Mouse (Mus musculus) liver, embryonic 12.5 days (tissue): ENCODE results near the gene Mst1. TPM values are rescaled to one million over a fixed set of nuclear protein-coding genes. Genes with fewer than 3 reads are reported as not detected.

Experiments used
- ATAC-seq: fragments of 200-750 bp; cut with Nextera tagmentation; 2 replicates; pipeline ENCODE4 v1.8.0; 2017; ENCODE audit warnings: moderate number of reproducible peaks, mild to moderate bottlenecking, moderate library complexity
- H3K27ac ChIP-seq: fragments of 300-500 bp; sonication (generic); 2 replicates; pipeline ENCODE4 v1.5.1; 2016; ENCODE audit warnings: mild to moderate bottlenecking
- H3K27me3 ChIP-seq: fragments of 300-500 bp; sonication (generic); replicated peaks from 2 replicates; pipeline ENCODE4 v1.6.1; 2016; ENCODE audit warnings: mild to moderate bottlenecking, moderate library complexity
- H3K36me3 ChIP-seq: fragments of 300-500 bp; sonication (generic); 2 replicates; pipeline ENCODE4 v1.6.1; 2016; ENCODE audit warnings: mild to moderate bottlenecking, moderate library complexity
- H3K4me1 ChIP-seq: fragments of 300-500 bp; sonication (generic); 2 replicates; pipeline ENCODE4 v1.6.1; 2016
- H3K4me2 ChIP-seq: fragments of 300-500 bp; sonication (generic); 2 replicates; pipeline ENCODE4 v1.6.1; 2016; ENCODE audit warnings: mild to moderate bottlenecking, moderate library complexity
- H3K4me3 ChIP-seq: fragments of 300-500 bp; sonication (generic); 2 replicates; pipeline ENCODE4 v1.5.1; 2016; ENCODE audit warnings: mild to moderate bottlenecking, moderate library complexity
- H3K9ac ChIP-seq: fragments of 300-500 bp; sonication (generic); 2 replicates; pipeline ENCODE4 v1.6.1; 2016; ENCODE audit warnings: mild to moderate bottlenecking, moderate library complexity
- H3K9me3 ChIP-seq: fragments of 300-500 bp; sonication (generic); replicated peaks from 2 replicates; pipeline ENCODE4 v1.6.1; 2016; ENCODE audit warnings: mild to moderate bottlenecking, moderate library complexity
- WGBS: fragments of 180-500 bp; shearing (Covaris S2); methylation state at CpG from one replicate; pipeline ENCODE4 v1.1.7; 2016; ENCODE audit not compliant: insufficient replicate concordance; 5-methylcytosine and 5-hydroxymethylcytosine counted together
- polyA plus RNA-seq: library from polyadenylated mRNA; unstranded; fragments of >200 nt; fragmentation: Nextera tagmentation; extraction: Ambion mirVana; gene quantifications from 2 replicates; pipeline ENCODE4 v1.2.1, GENCODE M21; 2016

The Mst1 gene
- polyA plus RNA-seq, 1 experiment from 2014 or later: 15.7 TPM

DNA sequence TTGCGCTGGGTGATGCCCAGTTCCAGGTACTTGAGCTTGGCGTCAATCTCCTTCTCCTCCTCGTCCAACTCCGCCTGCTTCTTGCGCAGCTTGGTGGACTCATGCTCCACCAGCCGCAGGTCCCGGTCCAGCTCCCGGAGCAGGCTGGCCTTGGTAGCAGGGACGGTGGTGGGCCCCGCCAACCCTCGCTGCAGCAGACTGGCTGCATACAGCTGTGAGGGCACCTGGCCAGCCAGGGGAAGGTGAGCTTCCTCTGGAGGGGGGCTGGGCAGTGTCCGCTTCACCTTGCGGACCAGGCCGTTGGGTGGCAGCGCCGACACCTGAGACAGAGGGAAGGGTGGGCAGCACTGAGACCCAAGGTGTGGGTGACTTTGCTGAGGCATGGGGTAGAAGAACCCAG, 27.6 kb downstream of the Mst1 start:
- Histone ChIP-seq H3K27ac (no peak overlapping the region), H3K9me3 (no peaks in the 10 kb centered on the region), H3K4me1 (peaks cover 62% of the 10 kb centered on the region), H3K9ac (no peak overlapping the region), H3K4me2 (no peak overlapping the region), H3K27me3 (peaks cover 38% of the 10 kb centered on the region), H3K4me3 (no peak overlapping the region), H3K36me3 (peaks cover 6% of the 10 kb centered on the region)
- ATAC-seq: no peak
- 89% methylated on average over 16 of the region's 16 CpGs for WGBS

DNA sequence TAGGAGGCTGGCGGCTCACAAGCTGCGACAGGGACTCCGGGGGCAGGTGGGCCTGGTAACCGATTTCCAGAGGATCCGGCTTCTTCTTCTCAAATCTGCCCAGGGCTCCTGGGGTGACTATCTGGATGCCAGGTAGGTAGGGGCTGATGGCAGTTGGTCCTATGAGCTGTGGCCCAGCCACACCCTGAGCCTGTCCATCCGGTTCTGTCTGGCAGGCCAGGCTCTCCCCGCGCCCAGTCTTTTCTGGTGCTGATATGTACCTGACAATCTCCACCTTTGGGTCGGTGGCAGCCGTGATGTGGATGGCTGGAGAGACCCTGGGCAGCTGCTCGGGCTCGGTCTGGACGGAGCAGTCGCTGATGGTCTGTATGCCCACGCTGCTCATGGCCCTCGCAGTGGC, 29.9 kb downstream of the Mst1 start:
- peaks cover 61% of the 10 kb centered on the region for H3K27me3 ChIP-seq
- 68% methylated on average over 16 of the region's 16 CpGs for WGBS
- 0 out of 2 replicates have a peak overlapping the region, but pooled peaks have one; percentile 37 for H3K4me3 ChIP-seq
- H3K4me2 ChIP-seq: peak overlapping the region; percentile 66
- ATAC-seq: no peak
- H3K27ac ChIP-seq: no peak overlapping the region
- H3K9me3 ChIP-seq: no peaks in the 10 kb centered on the region
- peaks cover 39% of the 10 kb centered on the region for H3K4me1 ChIP-seq
- H3K36me3 ChIP-seq: no peaks in the 10 kb centered on the region
- no peak overlapping the region for H3K9ac ChIP-seq

DNA sequence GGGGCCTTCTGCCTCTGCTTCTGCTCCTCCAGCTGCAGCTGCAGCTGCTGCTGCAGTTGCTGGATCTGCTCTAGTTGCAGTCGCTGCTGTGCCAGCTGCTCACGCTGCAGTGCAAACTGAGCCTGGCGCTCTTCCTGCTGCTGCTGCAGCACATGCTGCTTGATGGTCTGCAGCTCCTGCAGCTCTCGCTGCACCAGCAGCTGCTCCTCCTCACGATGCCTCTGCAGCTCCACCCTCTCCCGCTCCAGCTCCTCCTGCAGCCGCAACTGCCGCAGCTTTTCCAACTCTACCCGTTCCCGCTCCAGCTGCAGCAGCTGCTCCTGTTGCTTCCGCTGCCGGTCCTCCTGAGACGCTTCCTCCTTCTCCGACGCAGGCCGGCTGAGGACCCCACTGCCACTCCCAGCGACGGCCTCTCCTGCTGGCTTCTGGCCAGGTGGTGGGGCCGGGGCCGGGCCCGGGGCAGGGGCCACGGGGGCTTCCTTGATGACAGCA, 30.9 kb downstream of the Mst1 start:
- Histone ChIP-seq H3K36me3 (no peaks in the 10 kb centered on the region), H3K4me2 (peak overlapping the region; percentile 66), H3K27me3 (peaks cover 71% of the 10 kb centered on the region), H3K4me3 (peak overlapping the region; percentile 37), H3K9ac (peak overlapping the region; percentile 36; the same call in 1 of the 2 replicates), H3K27ac (no peak overlapping the region), H3K4me1 (peaks cover 29% of the 10 kb centered on the region), H3K9me3 (no peaks in the 10 kb centered on the region)
- WGBS: 14% methylated on average over 22 of the region's 22 CpGs
- ATAC-seq: no peak

- Histone ChIP-seq H3K9me3 (no peaks in the 10 kb centered on the region), H3K36me3 (no peaks in the 10 kb centered on the region), H3K4me2 (peak overlapping the region; percentile 66), H3K27ac (no peak overlapping the region), H3K4me1 (peaks cover 29% of the 10 kb centered on the region), H3K9ac (peak overlapping the region; percentile 36; the same call in 1 of the 2 replicates), H3K27me3 (peaks cover 76% of the 10 kb centered on the region), H3K4me3 (peak overlapping the region; percentile 37)
- WGBS: 65% methylated on average over 17 of the region's 17 CpGs
- no peak for ATAC-seq
Observed at GRCm38 (mm10) chr9:108111593-108112121, 31.4 kb downstream of the Mst1 start.

DNA sequence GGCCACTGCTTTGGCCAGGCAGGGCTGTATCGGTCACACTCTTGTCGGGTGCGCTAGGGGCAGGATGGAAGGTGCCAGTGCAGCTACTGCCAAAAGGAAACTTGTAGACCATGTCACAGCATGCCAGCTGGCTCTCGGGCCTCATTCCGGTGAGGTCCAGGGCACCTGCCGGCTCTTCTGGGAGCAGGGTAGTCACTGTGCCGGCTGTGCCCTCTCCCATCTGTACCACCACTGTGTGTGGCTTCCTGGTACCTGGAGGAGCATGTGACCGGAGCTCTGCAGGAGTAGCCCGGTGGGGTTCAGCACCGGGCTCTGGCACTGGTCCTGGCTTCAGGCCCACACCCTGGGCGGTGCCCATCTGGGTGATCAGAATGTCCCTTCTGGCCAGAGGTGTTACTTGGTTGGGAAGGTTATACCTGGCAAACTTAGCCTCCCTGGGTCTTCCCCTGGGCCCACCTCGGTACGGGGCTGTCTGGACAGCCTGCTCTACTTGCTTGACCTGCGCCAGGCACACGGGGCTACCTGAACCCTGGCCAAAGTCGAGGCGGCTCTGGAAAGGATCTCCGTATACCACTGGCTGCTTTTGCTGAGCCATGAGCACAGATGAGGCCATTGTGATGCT, 32.6 kb downstream of the Mst1 start:
- peaks cover 81% of the 10 kb centered on the region for H3K27me3 ChIP-seq
- no peak overlapping the region for H3K4me3 ChIP-seq
- WGBS: 83% methylated on average over 18 of the region's 18 CpGs
- peaks cover 28% of the 10 kb centered on the region for H3K4me1 ChIP-seq
- no peaks in the 10 kb centered on the region for H3K36me3 ChIP-seq
- H3K9me3 ChIP-seq: no peaks in the 10 kb centered on the region
- no peak overlapping the region for H3K9ac ChIP-seq
- H3K27ac ChIP-seq: no peak overlapping the region
- H3K4me2 ChIP-seq: no peak overlapping the region
- ATAC-seq: no peak

DNA sequence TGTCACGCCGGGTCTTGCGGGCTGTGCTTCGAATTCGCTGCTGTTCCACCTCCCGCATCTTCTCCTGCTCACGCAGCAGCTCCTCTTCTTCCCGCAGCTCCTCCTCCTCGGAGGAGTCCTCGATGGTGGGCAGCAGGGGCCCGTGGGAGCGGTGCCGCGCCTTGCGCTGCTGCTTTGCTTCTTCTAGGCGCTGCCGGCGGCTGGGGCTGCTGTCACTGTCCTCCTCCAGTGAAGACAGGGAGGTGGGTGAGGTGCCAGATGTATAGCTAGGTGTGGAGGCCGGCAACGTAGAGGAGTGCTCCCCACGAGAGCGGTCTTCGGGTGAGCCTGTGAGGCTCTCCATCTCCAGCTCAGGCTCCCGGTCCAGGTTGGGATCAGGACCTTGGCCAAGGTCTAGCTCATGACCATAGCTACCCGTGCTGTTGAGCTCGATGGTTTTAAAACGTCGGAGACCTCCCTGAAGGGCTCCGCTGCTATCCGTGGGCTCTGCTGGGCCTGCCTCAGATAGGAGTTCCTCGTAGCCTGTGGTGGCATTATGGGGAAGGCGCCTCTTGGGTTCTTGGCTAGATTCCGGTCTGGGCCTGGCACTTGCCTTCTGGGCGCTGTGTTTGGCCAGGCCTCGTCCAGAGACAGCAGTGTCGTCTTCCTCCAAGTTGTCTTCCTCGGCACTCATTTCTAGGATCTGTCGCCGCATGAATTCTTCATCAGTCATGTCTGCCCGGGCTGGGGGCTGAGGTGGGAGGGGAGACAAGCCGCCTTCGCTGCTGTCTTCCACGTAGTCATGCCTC, 35.2 kb downstream of the Mst1 start:
- no peak overlapping the region for H3K9ac ChIP-seq
- no peak for ATAC-seq
- H3K4me2 ChIP-seq: peak overlapping the region; percentile 16; the same call in 1 of the 2 replicates
- H3K36me3 ChIP-seq: no peaks in the 10 kb centered on the region
- WGBS: 64% methylated on average over 43 of the region's 43 CpGs
- H3K4me1 ChIP-seq: peaks cover 26% of the 10 kb centered on the region
- no peak overlapping the region for H3K27ac ChIP-seq
- H3K27me3 ChIP-seq: peaks cover 67% of the 10 kb centered on the region
- no peak overlapping the region for H3K4me3 ChIP-seq
- no peaks in the 10 kb centered on the region for H3K9me3 ChIP-seq

DNA sequence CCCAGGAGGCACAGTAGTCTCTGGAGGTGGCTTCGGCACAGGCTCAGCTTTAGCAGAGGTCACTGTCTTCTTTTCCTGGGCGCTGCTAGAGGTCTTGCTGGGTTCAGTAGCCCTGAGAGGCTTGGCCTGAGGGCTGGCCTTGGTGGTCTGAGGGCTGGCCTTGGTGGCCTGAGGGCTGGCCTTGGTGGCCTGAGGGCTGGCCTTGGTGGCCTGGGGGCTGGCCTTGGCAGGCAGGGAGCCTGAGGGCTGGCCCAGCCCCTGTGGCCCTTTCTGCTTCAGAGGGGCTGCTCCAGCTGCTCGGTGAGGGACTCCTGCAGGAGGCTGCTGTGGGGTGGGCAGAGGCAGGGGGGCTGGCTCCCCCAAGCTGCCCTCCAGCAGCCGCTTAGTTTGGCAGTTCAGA, 36.9 kb downstream of the Mst1 start:
- Histone ChIP-seq H3K4me3 (no peak overlapping the region), H3K27ac (no peak overlapping the region), H3K36me3 (no peaks in the 10 kb centered on the region), H3K4me1 (peaks cover 21% of the 10 kb centered on the region), H3K9ac (no peak overlapping the region), H3K27me3 (peaks cover 55% of the 10 kb centered on the region), H3K4me2 (no peak overlapping the region), H3K9me3 (no peaks in the 10 kb centered on the region)
- no peak for ATAC-seq
- 48% methylated on average over 4 of the region's 4 CpGs for WGBS

- Histone ChIP-seq H3K9me3 (no peaks in the 10 kb centered on the region), H3K4me1 (peaks cover 21% of the 10 kb centered on the region), H3K4me2 (no peak overlapping the region), H3K4me3 (no peak overlapping the region), H3K9ac (0 out of 2 replicates have a peak overlapping the region, but pooled peaks have one; percentile 6), H3K27ac (no peak overlapping the region), H3K36me3 (no peaks in the 10 kb centered on the region), H3K27me3 (peaks cover 33% of the 10 kb centered on the region)
- 0 out of 2 replicates have a peak, but pooled peaks have one; percentile 8 for ATAC-seq
- WGBS: 23% methylated on average over 11 of the region's 11 CpGs
Observed at GRCm38 (mm10) chr9:108119891-108120411, 39.7 kb downstream of the Mst1 start.

- 71% methylated on average over 8 of the region's 8 CpGs for WGBS
- no peaks in the 10 kb centered on the region for H3K9me3 ChIP-seq
- H3K4me1 ChIP-seq: peaks cover 21% of the 10 kb centered on the region
- ATAC-seq: no peak
- H3K27me3 ChIP-seq: peaks cover 26% of the 10 kb centered on the region
- no peaks in the 10 kb centered on the region for H3K36me3 ChIP-seq
- no peak overlapping the region for H3K4me2 ChIP-seq
- no peak overlapping the region for H3K27ac ChIP-seq
- no peak overlapping the region for H3K9ac ChIP-seq
- no peak overlapping the region for H3K4me3 ChIP-seq
Observed at GRCm38 (mm10) chr9:108120671-108121070, 40.4 kb downstream of the Mst1 start.

DNA sequence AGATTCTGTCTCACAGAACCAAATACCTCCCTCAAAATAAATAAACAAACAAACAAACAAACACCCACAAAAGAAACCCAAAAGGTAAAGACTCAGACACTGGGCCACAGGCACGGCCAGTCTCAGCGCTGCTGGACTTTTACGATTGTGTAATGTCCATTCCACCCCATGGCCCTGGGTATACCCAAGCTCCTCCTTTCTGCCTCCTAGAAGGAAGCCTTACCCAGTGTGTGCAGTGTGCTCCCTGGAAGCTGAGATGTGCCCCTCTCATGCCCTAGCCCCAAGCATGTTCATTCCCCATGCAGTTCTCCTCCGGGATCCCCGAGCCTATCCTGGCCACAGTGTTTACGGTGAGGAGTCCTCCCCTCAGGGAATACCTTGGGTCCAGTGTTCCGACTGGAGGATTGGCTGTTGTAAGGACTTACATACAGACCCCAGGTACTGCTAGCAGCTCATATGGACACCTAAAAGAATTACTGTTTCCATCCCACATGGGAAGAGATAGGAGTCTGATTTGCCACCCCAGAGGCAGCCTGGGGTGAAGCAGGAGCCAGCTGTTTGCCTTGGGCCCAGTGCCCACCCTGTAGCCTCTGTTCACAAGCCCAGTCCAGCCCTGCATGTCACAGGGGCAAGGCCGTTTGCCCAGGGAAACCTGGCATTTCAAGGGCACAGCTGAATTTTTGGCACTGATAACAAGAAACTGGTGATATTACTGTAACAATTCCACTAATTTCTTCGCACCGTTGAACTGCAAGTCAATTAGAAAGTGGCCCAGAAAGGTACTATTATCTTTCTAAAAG, 41.1 kb downstream of the Mst1 start:
- H3K9me3 ChIP-seq: no peaks in the 10 kb centered on the region
- WGBS: 78% methylated on average over 10 of the region's 10 CpGs
- H3K27ac ChIP-seq: no peak overlapping the region
- H3K4me1 ChIP-seq: peaks cover 21% of the 10 kb centered on the region
- ATAC-seq: no peak
- peaks cover 19% of the 10 kb centered on the region; the same call in 1 of the 2 replicates for H3K27me3 ChIP-seq
- no peak overlapping the region for H3K4me2 ChIP-seq
- no peaks in the 10 kb centered on the region for H3K36me3 ChIP-seq
- no peak overlapping the region for H3K9ac ChIP-seq
- H3K4me3 ChIP-seq: no peak overlapping the region

DNA sequence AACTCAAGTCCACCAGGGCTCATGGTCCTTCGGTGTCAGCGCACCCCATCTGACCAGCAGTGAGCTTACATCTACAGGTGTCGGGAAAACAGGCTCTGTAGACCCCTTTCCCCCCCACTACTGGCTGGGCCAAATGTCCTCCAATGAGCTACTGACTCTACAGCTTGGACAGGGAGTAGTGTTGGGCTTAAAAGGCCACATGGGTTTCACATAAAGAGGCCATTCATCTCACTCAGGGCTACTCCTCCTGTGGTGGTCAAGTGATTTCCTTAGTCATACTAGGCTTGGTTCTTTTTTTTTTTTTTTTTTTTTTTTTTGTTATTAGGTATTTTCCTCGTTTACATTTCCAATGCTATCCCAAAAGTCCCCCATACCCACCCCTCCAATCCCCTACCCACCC, 43.7 kb downstream of the Mst1 start:
- no peak for ATAC-seq
- H3K27me3 ChIP-seq: peaks cover 28% of the 10 kb centered on the region
- H3K4me1 ChIP-seq: peaks cover 18% of the 10 kb centered on the region
- H3K36me3 ChIP-seq: no peaks in the 10 kb centered on the region
- no peak overlapping the region for H3K27ac ChIP-seq
- WGBS: 74% methylated on average over 4 of the region's 4 CpGs
- no peaks in the 10 kb centered on the region for H3K9me3 ChIP-seq
- H3K9ac ChIP-seq: no peak overlapping the region
- no peak overlapping the region for H3K4me3 ChIP-seq
- no peak overlapping the region for H3K4me2 ChIP-seq
